Mouse (Mus musculus) CD8-positive naive resting alpha-beta T cell, adult 2 months (primary cell): ENCODE data around the gene Mpg.

Experiments used
- DNase-seq, 2 experiments: peaks; one replicate each; pipeline ENCODE4 v3.0.0; 2022; ENCODE audit warnings: low read depth in 2 of 2, low spot score in 2 of 2

Gene Mpg

GRCm38 (mm10) chr11:32256566-32256965 is 30.3 kb downstream of the Mpg start:
- DNase-seq: no peak

- DNase-seq: no peak
These were observed 36.5 kb downstream of the Mpg start for GRCm38 (mm10) chr11:32262674-32263415.

GRCm38 (mm10) chr11:32265117-32265738 is 38.9 kb downstream of the Mpg start:
- DNase-seq: no peak

- no peak for DNase-seq
These were observed 39.9 kb downstream of the Mpg start for GRCm38 (mm10) chr11:32266194-32266593.

- no peak for DNase-seq
These were observed 40.5 kb downstream of the Mpg start for GRCm38 (mm10) chr11:32266776-32267175.

GRCm38 (mm10) chr11:32267188-32267884 is 41.0 kb downstream of the Mpg start, which contains the start of gene Nprl3:
TSS of gene Nprl3 (minus strand) at chr11:32267707.
- peak; percentile 93 to 94 for DNase-seq

- peak in 1 of 2 experiments; percentile 1 for DNase-seq
These were observed 41.7 kb downstream of the Mpg start for GRCm38 (mm10) chr11:32267964-32268363.

- DNase-seq: no peak
These were observed 42.6 kb downstream of the Mpg start for GRCm38 (mm10) chr11:32268952-32269351.

GRCm38 (mm10) chr11:32271178-32271577 is 44.9 kb downstream of the Mpg start:
- DNase-seq: peak in 1 of 2 experiments; percentile 6

GRCm38 (mm10) chr11:32276347-32276746 is 50.0 kb downstream of the Mpg start, which contains the start of gene Hba-x:
TSS of gene Hba-x (plus strand) at chr11:32276400.
- no peak for DNase-seq

GRCm38 (mm10) chr11:32277736-32278457 is 51.6 kb downstream of the Mpg start:
- no peak for DNase-seq

GRCm38 (mm10) chr11:32278458-32278957 is 52.2 kb downstream of the Mpg start:
- no peak for DNase-seq

- DNase-seq: no peak
These were observed 54.3 kb downstream of the Mpg start for GRCm38 (mm10) chr11:32280646-32281045.

- DNase-seq: no peak
These were observed 55.3 kb downstream of the Mpg start for GRCm38 (mm10) chr11:32281416-32282144.
